Mouse (Mus musculus) C2C12 (cell line): ENCODE results near the gene Bdkrb1. TPM values are rescaled to one million over a fixed set of nuclear protein-coding genes. Genes with fewer than 3 reads are reported as not detected.

ENCODE experiments used
- H3K27me3 ChIP-seq: one replicate; pipeline ENCODE4 v1.6.1; 2011; ENCODE audit not compliant: control insufficient read depth, insufficient read depth, insufficient read length
- H3K36me3 ChIP-seq: one replicate; pipeline ENCODE4 v1.6.1; 2011; ENCODE audit not compliant: control insufficient read depth, insufficient read depth
- H3K4me3 ChIP-seq: one replicate; pipeline ENCODE4 v1.5.1; 2011; ENCODE audit warnings: mild to moderate bottlenecking, control low read depth; ENCODE audit not compliant: poor library complexity, insufficient read depth, severe bottlenecking
- H3K79me2 ChIP-seq: one replicate; pipeline ENCODE4 v1.6.1; 2011; ENCODE audit not compliant: control insufficient read depth, insufficient read depth
- H3K79me3 ChIP-seq: one replicate; pipeline ENCODE4 v1.6.1; 2011; ENCODE audit warnings: low read depth, control low read depth
- H3ac ChIP-seq: one replicate; pipeline ENCODE3; 2011; ENCODE audit warnings: low read depth; ENCODE audit not compliant: control insufficient read depth, insufficient read length
- CEBPB ChIP-seq: IDR thresholded peaks from one replicate; pipeline ENCODE4 v1.6.1; 2011; ENCODE audit warnings: low read depth, mild to moderate bottlenecking, control low read depth, moderate library complexity
- CTCF ChIP-seq: IDR thresholded peaks from one replicate; pipeline ENCODE4 v1.5.1; 2011; ENCODE audit not compliant: control insufficient read depth, insufficient read depth, insufficient read length
- FOSL1 ChIP-seq: IDR thresholded peaks from one replicate; pipeline ENCODE4 v1.8.0; 2011; ENCODE audit warnings: mild to moderate bottlenecking, low read length; ENCODE audit not compliant: poor library complexity, insufficient read depth, severe bottlenecking
- MAX ChIP-seq: IDR thresholded peaks from one replicate; pipeline ENCODE4 v1.6.1; 2011; ENCODE audit warnings: mild to moderate bottlenecking, control low read depth
- MYOD1 ChIP-seq: IDR thresholded peaks from one replicate; pipeline ENCODE4 v1.6.1; 2011; ENCODE audit warnings: low read depth; ENCODE audit not compliant: control insufficient read depth, insufficient read length
- MYOG ChIP-seq: IDR thresholded peaks from one replicate; pipeline ENCODE4 v1.6.1; 2011; ENCODE audit not compliant: control insufficient read depth, insufficient read length; ENCODE audit errors: extremely low read depth
- USF1 ChIP-seq: IDR thresholded peaks from one replicate; pipeline ENCODE4 v1.6.1; 2011; ENCODE audit warnings: low read depth, mild to moderate bottlenecking, control low read depth, moderate library complexity
- polyA plus RNA-seq: library from polyadenylated mRNA; unstranded; fragments of >200 nt; fragmentation: generic; extraction: Trizol; gene quantifications from one replicate; pipeline ENCODE4 v1.2.1, GENCODE M21; 2012; ENCODE audit warnings: missing spikeins

Bdkrb1 gene
- polyA plus RNA-seq, 1 experiment: 2.1 TPM

DNA sequence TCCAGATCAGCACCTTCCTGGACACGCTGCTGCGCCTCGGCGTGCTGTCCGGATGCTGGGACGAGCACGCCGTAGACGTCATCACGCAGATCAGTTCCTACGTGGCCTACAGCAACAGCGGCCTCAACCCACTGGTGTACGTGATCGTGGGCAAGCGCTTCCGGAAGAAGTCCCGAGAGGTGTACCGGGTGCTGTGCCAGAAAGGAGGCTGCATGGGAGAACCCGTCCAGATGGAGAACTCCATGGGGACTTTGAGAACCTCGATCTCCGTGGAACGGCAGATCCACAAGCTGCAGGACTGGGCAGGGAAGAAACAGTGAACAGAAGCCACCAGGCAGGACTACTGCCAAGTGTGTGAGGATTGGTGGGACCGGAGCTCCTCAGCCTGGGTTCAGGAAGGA is 10.5 kb upstream of the Bdkrb1 start:
- H3K36me3 ChIP-seq: no peaks in the 10 kb centered on the region
- no peaks in the 10 kb centered on the region for H3K27me3 ChIP-seq
- no peaks in the 10 kb centered on the region for H3K79me3 ChIP-seq
- H3K79me2 ChIP-seq: no peaks in the 10 kb centered on the region
- no peak for TF ChIP-seq MAX
- TF ChIP-seq CTCF: no peak
- TF ChIP-seq CEBPB: no peak
- TF ChIP-seq MYOG: no peak
- no peak for TF ChIP-seq MYOD1
- no peak for TF ChIP-seq FOSL1
- no peak for TF ChIP-seq USF1
- no peak overlapping the region for H3ac ChIP-seq
- no peak overlapping the region for H3K4me3 ChIP-seq

DNA sequence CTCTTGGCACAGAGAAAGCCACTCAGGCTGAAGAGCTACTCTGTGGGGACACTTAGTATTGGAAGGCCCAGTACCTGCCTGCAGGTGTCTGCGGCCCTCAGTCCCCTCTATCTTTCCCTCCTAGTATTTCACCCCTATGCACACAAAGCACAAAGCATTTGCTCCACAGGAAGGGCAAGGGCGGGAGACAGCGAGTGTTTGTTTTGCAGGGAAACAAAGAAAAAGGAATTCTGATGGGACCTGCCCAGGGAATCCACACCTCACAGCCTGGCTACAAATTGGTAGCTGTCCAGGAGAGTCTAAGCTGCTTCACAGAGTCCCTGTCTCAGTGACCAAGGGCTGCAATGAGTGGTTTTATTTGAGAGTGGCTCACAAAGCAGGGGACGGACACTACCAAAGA is 9.4 kb upstream of the Bdkrb1 start:
- TF ChIP-seq MYOG: no peak
- no peaks in the 10 kb centered on the region for H3K79me2 ChIP-seq
- H3K4me3 ChIP-seq: no peak overlapping the region
- H3ac ChIP-seq: no peak overlapping the region
- no peaks in the 10 kb centered on the region for H3K27me3 ChIP-seq
- H3K79me3 ChIP-seq: no peaks in the 10 kb centered on the region
- no peaks in the 10 kb centered on the region for H3K36me3 ChIP-seq

DNA sequence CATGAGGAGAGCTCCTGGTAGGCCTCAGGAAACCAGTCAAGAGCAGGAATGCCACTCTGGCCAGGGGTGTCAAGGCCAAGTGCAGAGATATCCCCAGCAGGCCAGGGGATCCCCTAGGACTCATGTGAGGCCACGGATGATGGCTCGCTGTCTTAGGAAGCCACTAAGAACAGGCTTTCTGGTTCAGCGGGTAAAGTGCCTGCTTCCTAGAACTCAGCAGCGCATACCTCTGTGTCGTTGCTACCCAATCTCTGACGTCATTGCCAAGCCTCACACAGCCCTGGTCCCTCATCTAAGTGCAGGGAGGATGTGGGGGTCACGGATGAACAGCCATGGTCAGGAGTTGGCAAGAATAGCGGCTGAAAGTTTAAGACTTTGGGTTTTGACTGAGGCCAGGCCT is 5.8 kb upstream of the Bdkrb1 start:
- Histone ChIP-seq H3K27me3 (no peaks in the 10 kb centered on the region), H3ac (no peak overlapping the region), H3K36me3 (no peaks in the 10 kb centered on the region), H3K79me2 (no peaks in the 10 kb centered on the region), H3K4me3 (no peak overlapping the region), H3K79me3 (no peaks in the 10 kb centered on the region)
- TF ChIP-seq FOSL1 (no peak), CTCF (no peak), MAX (no peak), MYOD1 (no peak), MYOG (no peak), USF1 (no peak), CEBPB (no peak)

DNA sequence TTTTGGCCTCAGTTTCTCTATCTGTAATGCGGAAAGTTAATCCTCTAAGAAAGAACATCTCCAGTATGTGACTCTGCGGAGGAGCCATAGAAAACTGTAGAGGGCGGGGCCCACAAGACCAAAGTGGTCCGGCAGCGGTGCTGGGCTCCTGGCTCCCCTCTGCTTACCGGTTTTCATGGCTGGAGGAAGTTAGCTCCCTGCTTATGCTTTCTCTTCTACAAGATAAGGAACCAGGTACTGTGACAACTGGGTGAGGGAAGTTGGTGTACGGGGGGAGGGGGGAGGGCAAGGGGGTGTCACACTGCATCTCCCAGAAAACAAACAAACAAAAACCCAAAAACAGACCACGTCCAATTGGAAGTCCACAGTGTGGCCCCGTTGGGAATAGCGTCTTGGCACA is 4.4 kb upstream of the Bdkrb1 start:
- Histone ChIP-seq H3K79me2 (no peaks in the 10 kb centered on the region), H3ac (no peak overlapping the region), H3K4me3 (no peak overlapping the region), H3K27me3 (no peaks in the 10 kb centered on the region), H3K79me3 (no peaks in the 10 kb centered on the region), H3K36me3 (no peaks in the 10 kb centered on the region)
- no peak for TF ChIP-seq MYOG
- TF ChIP-seq USF1: no peak
- no peak for TF ChIP-seq MAX
- no peak for TF ChIP-seq CTCF
- no peak for TF ChIP-seq FOSL1
- TF ChIP-seq MYOD1: no peak
- no peak for TF ChIP-seq CEBPB

DNA sequence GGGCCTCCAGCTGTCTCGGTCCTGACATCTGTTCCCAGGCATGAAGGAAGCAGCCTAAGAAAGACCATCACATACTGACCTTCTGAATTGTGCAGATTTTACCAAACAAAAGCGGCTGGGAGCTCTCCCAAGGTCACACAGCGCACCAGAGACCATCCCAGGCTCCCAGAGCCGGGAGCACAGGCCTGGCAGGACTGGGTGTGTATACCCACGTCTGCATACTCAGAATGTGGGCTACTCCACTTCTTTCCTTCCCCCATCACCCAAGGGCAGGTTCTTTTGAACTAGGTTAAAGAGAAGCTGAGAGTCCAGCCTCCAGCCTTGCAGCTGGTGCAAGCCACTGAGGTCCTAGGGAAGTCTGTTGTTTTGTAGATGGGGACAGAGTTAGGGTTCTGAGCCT is 3.8 kb upstream of the Bdkrb1 start:
- TF ChIP-seq CEBPB (no peak), USF1 (no peak), CTCF (no peak), MYOD1 (no peak), MAX (no peak), MYOG (no peak), FOSL1 (no peak)
- no peaks in the 10 kb centered on the region for H3K79me3 ChIP-seq
- no peak overlapping the region for H3ac ChIP-seq
- no peaks in the 10 kb centered on the region for H3K79me2 ChIP-seq
- H3K4me3 ChIP-seq: no peak overlapping the region
- no peaks in the 10 kb centered on the region for H3K36me3 ChIP-seq
- H3K27me3 ChIP-seq: no peaks in the 10 kb centered on the region

DNA sequence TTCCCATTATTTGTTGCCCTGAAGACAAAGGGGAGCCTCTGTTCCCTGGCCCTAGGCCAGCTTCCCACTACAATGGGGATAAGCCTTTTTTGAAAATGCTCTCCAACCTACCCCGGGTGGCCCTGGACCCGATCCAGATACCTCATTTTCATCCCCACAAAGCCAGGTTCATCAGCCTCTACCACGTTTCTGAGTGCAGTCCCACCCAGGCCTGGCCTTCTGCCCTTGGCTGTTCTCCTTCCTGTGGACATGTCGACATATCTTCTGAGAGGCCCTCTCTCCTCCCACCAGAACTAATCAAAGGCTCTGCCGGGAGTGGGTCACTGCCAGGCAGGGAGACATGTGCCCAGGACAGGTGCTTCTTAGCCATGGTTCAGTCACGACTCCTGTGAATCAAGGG is 1.3 kb upstream of the Bdkrb1 start:
- no peak overlapping the region for H3ac ChIP-seq
- no peaks in the 10 kb centered on the region for H3K36me3 ChIP-seq
- H3K27me3 ChIP-seq: no peaks in the 10 kb centered on the region
- no peak overlapping the region for H3K4me3 ChIP-seq
- H3K79me3 ChIP-seq: no peaks in the 10 kb centered on the region
- TF ChIP-seq USF1 (no peak), MYOD1 (no peak), CTCF (no peak), MYOG (no peak), MAX (no peak), FOSL1 (no peak), CEBPB (no peak)
- no peaks in the 10 kb centered on the region for H3K79me2 ChIP-seq
